Mouse (Mus musculus): ENCODE results near the gene Dusp10.

GRCm38 (mm10) chr1:184039301-184039700 is 26.2 kb downstream of the Dusp10 start:
- TF ChIP-seq CTCF (IDR thresholded peaks at IDR 0.05; ENCODE audit: borderline replicate concordance, extremely low read depth, insufficient read depth, insufficient read length) (no peak), POLR2A (IDR thresholded peaks at IDR 0.05; ENCODE audit: borderline replicate concordance, extremely low read depth, insufficient read depth, insufficient read length, poor library complexity, severe bottlenecking) (no peak)

Data from brain, embryonic 14.5 days (tissue).